Mouse (Mus musculus) thymus, adult 2 months (tissue): ENCODE data around the gene Pkp3. TPM values are rescaled to one million over a fixed set of nuclear protein-coding genes. Genes with fewer than 3 reads are reported as not detected.

Experiments
- DNase-seq: peaks from one replicate; pipeline ENCODE4 v3.0.0; 2021
- H3K27ac ChIP-seq: fragments of 200-500 bp; 2 replicates; pipeline ENCODE4 v1.5.1; 2012; ENCODE audit warnings: low read length, control low read depth; ENCODE audit not compliant: control insufficient read depth, insufficient read depth
- H3K27me3 ChIP-seq: fragments of 200-500 bp; 2 replicates; pipeline ENCODE4 v1.6.1; 2012; ENCODE audit warnings: mild to moderate bottlenecking, low read length, moderate library complexity, mixed read lengths; ENCODE audit not compliant: control insufficient read depth, insufficient read depth
- H3K36me3 ChIP-seq: fragments of 200-500 bp; 2 replicates; pipeline ENCODE4 v1.6.1; 2012; ENCODE audit warnings: mild to moderate bottlenecking, low read length, moderate library complexity; ENCODE audit not compliant: control insufficient read depth, insufficient read depth
- H3K4me1 ChIP-seq: fragments of 200-500 bp; replicated peaks from 2 replicates; pipeline ENCODE4 v1.6.1; 2012; ENCODE audit warnings: low read length; ENCODE audit not compliant: control insufficient read depth, insufficient read depth
- H3K4me3 ChIP-seq: fragments of 200-500 bp; 2 replicates; pipeline ENCODE4 v1.5.1; 2012; ENCODE audit warnings: mild to moderate bottlenecking, low read length, control low read depth, moderate library complexity; ENCODE audit not compliant: control insufficient read depth, insufficient read depth
- CTCF ChIP-seq: fragments of 200-500 bp; IDR thresholded peaks from 2 replicates; pipeline ENCODE4 v1.5.1; 2012; ENCODE audit warnings: mild to moderate bottlenecking, control low read depth, low read length, moderate library complexity, borderline replicate concordance; ENCODE audit not compliant: control insufficient read depth, poor library complexity, insufficient read depth; ENCODE audit errors: extremely low read depth
- POLR2A ChIP-seq: fragments of 200-500 bp; IDR thresholded peaks from 2 replicates; pipeline ENCODE4 v1.6.1; 2012; ENCODE audit warnings: mild to moderate bottlenecking, low read length, control low read depth, moderate library complexity; ENCODE audit not compliant: control insufficient read depth, poor library complexity, insufficient read depth; ENCODE audit errors: extremely low read depth
- whole genome bisulfite sequencing: fragments of 180-500 bp; shearing (Covaris S2); methylation state at CpG from one replicate; pipeline ENCODE4 v1.1.7; 2018; 5-methylcytosine and 5-hydroxymethylcytosine counted together
- polyA plus RNA-seq: library from polyadenylated mRNA; depleted of rRNA; stranded (reverse); fragments of >200 nt; gene quantifications from 2 replicates; pipeline ENCODE4 v1.2.3, GENCODE M21; 2012

The Pkp3 gene
- polyA plus RNA-seq, 1 experiment, result 49.9 TPM

GRCm38 (mm10) chr7:141039386-141040107 is 38.5 kb upstream of the Pkp3 start:
- WGBS, result 89% methylated on average over 4 of the region's 4 CpGs
- Histone ChIP-seq H3K27ac (no peak overlapping the region), H3K36me3 (no peaks in the 10 kb centered on the region), H3K27me3 (no peaks in the 10 kb centered on the region), H3K4me3 (no peak overlapping the region), H3K4me1 (peaks cover 21% of the 10 kb centered on the region)
- TF ChIP-seq CTCF (no peak), POLR2A (no peak)
- DNase-seq, result no peak

DNA sequence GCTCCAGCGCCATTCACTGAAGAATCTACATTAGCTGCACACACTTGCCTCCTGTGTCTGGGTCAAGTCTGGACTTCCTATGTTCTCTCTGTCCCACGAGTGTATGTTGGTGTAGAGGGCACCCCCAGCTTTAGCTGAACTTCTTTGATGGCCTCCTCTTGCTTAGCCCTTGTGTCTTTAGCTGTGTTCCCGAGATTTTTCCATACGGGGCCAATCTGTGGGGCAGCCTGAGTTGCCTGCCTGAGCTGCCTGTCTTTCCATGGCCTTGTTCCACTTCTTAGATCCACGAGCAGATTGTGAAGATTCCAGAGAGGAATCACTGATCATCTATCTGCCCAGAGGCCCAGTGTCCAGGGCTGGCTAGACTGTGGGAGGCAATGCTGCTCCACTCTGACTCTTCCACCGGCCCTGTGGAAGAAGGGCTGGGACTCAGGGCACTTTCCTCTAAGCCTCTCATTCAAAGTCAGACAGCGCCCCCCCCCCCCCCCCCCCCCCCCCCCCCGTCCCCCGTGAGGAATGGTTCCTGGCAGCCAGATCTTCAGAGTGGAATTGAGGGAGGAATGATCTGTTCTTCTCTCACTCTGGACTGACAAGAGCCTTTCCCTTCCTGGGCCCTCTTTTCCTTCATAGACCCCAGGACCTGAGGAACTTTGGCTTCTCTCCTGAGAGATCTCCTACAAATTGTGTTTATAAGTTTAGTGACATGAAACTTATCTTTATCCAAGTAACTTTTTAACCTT is 37.0 kb upstream of the Pkp3 start:
- Histone ChIP-seq H3K36me3 (no peaks in the 10 kb centered on the region), H3K27ac (no peak overlapping the region), H3K4me3 (no peak overlapping the region), H3K27me3 (no peaks in the 10 kb centered on the region), H3K4me1 (peaks cover 21% of the 10 kb centered on the region)
- TF ChIP-seq CTCF, result no peak
- TF ChIP-seq POLR2A, result no peak
- 78% methylated on average over 7 of the region's 9 CpGs for WGBS
- no peak for DNase-seq

DNA sequence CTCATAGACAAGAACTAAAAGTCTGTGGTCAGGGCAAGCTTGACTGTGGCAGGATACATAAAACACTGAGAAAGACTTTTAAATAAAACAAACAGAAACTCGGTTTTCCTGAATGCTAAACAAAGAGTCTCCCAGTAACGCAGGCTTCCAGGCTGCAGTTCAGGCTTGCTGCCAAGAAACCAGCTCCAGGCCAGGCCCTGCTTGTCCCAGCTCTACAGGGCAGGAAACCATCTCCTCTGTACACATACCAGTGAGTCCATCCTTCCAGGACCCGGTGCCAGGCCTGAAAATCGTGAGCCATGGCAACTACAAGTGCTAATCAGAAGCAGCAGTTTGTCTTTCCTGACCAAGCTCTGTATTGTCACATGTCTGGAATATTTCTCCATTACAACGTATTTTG is 36.4 kb upstream of the Pkp3 start:
- no peak overlapping the region for H3K4me3 ChIP-seq
- H3K27ac ChIP-seq, result no peak overlapping the region
- peaks cover 21% of the 10 kb centered on the region for H3K4me1 ChIP-seq
- 20% methylated on average over 5 of the region's 5 CpGs for WGBS
- TF ChIP-seq POLR2A (no peak), CTCF (no peak)
- DNase-seq, result no peak
- no peaks in the 10 kb centered on the region for H3K36me3 ChIP-seq
- no peaks in the 10 kb centered on the region for H3K27me3 ChIP-seq

DNA sequence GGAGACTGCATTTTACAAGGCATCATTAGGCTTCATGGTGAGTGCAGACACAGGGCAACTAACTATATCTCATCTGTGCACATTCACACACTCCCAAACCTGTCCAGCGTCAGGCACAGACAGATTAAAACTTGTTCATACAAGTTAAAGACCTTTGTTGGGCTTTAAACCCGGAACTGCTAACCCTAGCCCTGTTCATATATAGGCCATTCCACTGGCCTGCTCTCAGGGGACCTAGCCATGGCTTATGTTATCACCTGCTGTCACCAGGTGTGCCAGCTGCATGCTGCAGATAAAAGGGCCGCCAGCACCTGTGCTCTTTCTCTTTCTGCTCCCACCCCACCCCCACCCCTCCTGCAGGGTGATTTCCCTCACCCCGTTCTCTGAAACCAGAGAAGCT is 35.5 kb upstream of the Pkp3 start:
- H3K27ac ChIP-seq, result no peak overlapping the region
- H3K27me3 ChIP-seq, result no peaks in the 10 kb centered on the region
- H3K4me1 ChIP-seq, result peaks cover 26% of the 10 kb centered on the region
- 60% methylated on average over 4 of the region's 4 CpGs for WGBS
- H3K4me3 ChIP-seq, result no peak overlapping the region
- H3K36me3 ChIP-seq, result no peaks in the 10 kb centered on the region
- TF ChIP-seq POLR2A (no peak), CTCF (no peak)
- DNase-seq, result no peak

DNA sequence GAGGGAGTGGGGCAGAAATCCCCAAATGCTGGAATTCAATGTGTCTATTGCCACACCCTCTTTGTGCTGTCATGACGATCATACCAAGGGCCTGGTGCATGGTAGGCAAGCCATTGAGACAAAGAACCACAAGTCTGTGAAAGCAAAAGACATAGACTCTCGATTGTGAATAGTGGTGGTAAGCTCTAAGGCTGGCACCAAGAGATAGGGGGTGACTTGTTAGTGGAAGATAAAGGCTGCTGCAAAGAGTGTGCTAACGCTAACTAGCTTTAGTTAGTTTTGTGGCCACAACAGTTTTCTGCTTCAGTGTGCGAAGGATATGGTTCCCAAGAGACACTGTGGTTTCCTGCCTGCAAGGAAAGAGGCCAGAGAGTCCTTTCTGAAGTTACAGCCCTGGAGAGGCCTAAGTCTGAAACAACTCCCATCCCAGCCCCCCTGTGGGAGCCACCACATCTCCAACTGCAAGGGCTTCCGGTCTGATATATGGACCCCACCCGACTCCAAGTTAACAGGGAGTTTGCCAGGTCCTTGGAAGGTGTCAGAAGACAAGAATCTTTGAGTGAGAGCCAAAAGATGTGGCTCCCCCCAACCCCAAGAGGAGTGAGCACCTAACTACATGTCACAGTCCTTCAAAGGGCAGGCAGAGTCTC is 31.0 kb upstream of the Pkp3 start:
- 10% methylated on average over 6 of the region's 6 CpGs for WGBS
- no peak for TF ChIP-seq CTCF
- no peak for TF ChIP-seq POLR2A
- no peak for DNase-seq
- Histone ChIP-seq H3K27ac (peak overlapping the region; percentile 12; the same call in 1 of the 2 replicates), H3K36me3 (no peaks in the 10 kb centered on the region), H3K27me3 (no peaks in the 10 kb centered on the region), H3K4me1 (peaks cover 23% of the 10 kb centered on the region), H3K4me3 (no peak overlapping the region)

- H3K4me3 ChIP-seq, result peak overlapping the region; percentile 22
- peak overlapping the region; percentile 19; the same call in 1 of the 2 replicates for H3K27ac ChIP-seq
- peaks cover 20% of the 10 kb centered on the region for H3K4me1 ChIP-seq
- no peaks in the 10 kb centered on the region for H3K27me3 ChIP-seq
- TF ChIP-seq CTCF (no peak), POLR2A (no peak)
- DNase-seq, result peak; percentile 13
- H3K36me3 ChIP-seq, result no peaks in the 10 kb centered on the region
- 18% methylated on average over 16 of the region's 19 CpGs for WGBS
Observed at GRCm38 (mm10) chr7:141047581-141048225, 30.3 kb upstream of the Pkp3 start.
